Mouse (Mus musculus) lung, adult 2 months (tissue): ENCODE measurements at regions not wholly inside any gene's neighbourhood (a gene's known extent, or its start where the extent isn't known, plus 50 kb on each side); places are given as distances from the start of the nearest gene placed in this dataset.

Source experiments
- CTCF ChIP-seq: fragments of 200-500 bp; IDR thresholded peaks from 2 replicates; pipeline ENCODE4 v1.5.1; 2011; ENCODE audit warnings: mild to moderate bottlenecking, low read length, control low read depth; ENCODE audit not compliant: insufficient read depth
- POLR2A ChIP-seq: fragments of 200-500 bp; IDR thresholded peaks from 2 replicates; pipeline ENCODE4 v1.6.1; 2011; ENCODE audit warnings: low read depth, mild to moderate bottlenecking, control low read depth, low read length, borderline replicate concordance; ENCODE audit errors: extremely low read depth

GRCm38 (mm10) chr9:111858051-111858450 lies 167.9 kb upstream of the Stac start:
- TF ChIP-seq POLR2A, result no peak
- no peak for TF ChIP-seq CTCF
